Mouse (Mus musculus): ENCODE results near the gene Rab38.

Rab38 gene

DNA sequence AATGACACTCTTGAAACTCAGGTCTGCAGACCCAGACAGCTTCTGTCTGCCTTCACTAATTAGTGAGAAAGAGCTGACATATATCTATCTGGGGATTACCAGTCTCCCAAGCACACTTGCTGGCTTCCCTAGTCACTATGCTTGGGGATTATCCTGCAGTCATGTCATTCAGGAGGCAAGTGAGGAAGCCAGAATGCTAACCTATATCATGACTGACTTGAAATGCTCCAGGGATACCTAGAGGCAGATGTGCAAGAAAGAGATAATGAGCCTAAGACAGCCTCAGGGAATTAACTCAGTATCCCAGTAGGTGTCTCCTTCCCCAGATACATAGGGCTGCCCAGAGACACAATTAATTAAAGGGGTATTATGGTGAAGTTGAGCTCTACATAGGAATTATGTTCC lies 106.1 kb downstream of the Rab38 start:
- DNase-seq, result no peak

DNA sequence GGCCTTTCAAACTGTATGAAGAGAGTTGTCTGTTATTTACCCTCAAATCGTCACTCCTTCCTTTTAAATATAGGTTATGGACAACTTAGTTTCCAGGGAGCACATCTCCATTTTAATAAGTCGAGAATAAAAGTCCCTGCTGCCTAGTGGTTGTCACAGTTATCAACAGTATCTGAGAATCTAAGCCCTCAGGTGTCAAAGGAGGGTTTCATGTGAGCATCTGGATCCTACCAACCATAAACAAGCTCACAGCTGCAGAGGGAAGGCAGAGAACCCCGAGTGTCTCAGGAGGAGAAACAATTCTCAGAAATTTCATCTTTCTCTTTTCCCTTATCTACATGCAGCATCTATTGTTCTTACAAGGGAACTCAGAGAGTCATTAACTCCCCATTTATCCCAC lies 106.7 kb downstream of the Rab38 start:
- no peak for DNase-seq
